Mouse (Mus musculus): ENCODE data around the gene T2.
A peak's percentile ranks its signal among the peaks of the same experiment; 100 is the strongest.
"Not testable (repeated sequence)": the region's sequence is repeated elsewhere in the genome, so short reads cannot be mapped to it uniquely, and the experiment has no call there.

The T2 gene

GRCm38 (mm10) chr17:8367514-8368480, 12.0 kb downstream of the T2 start:
- DNase-seq (ENCODE audit: low spot score) = peak; percentile 64

- DNase-seq (ENCODE audit: low spot score) = peak; percentile 89
These were observed 12.8 kb downstream of the T2 start for GRCm38 (mm10) chr17:8368570-8368969.

GRCm38 (mm10) chr17:8369171-8369570, 13.4 kb downstream of the T2 start:
- DNase-seq (ENCODE audit: low spot score) = peak; percentile 57

- DNase-seq (ENCODE audit: low spot score) = no peak
These were observed 14.9 kb downstream of the T2 start for GRCm38 (mm10) chr17:8370634-8371229.

GRCm38 (mm10) chr17:8371834-8372233, 16.0 kb downstream of the T2 start:
- DNase-seq (ENCODE audit: low spot score) = peak; percentile 85

GRCm38 (mm10) chr17:8372286-8373046, 16.7 kb downstream of the T2 start:
- DNase-seq (ENCODE audit: low spot score) = peak; percentile 90

GRCm38 (mm10) chr17:8377298-8377697, 21.5 kb downstream of the T2 start:
- no peak for DNase-seq (ENCODE audit: low spot score)

GRCm38 (mm10) chr17:8385441-8385840, 29.6 kb downstream of the T2 start:
- no peak for DNase-seq (ENCODE audit: low spot score)

- DNase-seq (ENCODE audit: low spot score) = peak; percentile 70
These were observed 32.7 kb downstream of the T2 start for GRCm38 (mm10) chr17:8388463-8388862.

- DNase-seq (ENCODE audit: low spot score) = no peak
These were observed 33.4 kb downstream of the T2 start for GRCm38 (mm10) chr17:8388990-8389789.

GRCm38 (mm10) chr17:8389790-8390095, 34.0 kb downstream of the T2 start:
- DNase-seq (ENCODE audit: low spot score) = no peak

GRCm38 (mm10) chr17:8390487-8390886, 34.7 kb downstream of the T2 start:
- no peak for DNase-seq (ENCODE audit: low spot score)

- DNase-seq (ENCODE audit: low spot score) = no peak
These were observed 40.6 kb downstream of the T2 start for GRCm38 (mm10) chr17:8396371-8396770.

- no peak for DNase-seq (ENCODE audit: low spot score)
These were observed 42.2 kb downstream of the T2 start for GRCm38 (mm10) chr17:8397946-8398345.

GRCm38 (mm10) chr17:8403932-8404331, 48.1 kb downstream of the T2 start:
- not testable (repeated sequence) for DNase-seq (ENCODE audit: low spot score)

GRCm38 (mm10) chr17:8406285-8406684, 50.5 kb downstream of the T2 start:
- no peak for DNase-seq (ENCODE audit: low spot score)

GRCm38 (mm10) chr17:8408002-8408401, 52.2 kb downstream of the T2 start:
- DNase-seq (ENCODE audit: low spot score) = not testable (repeated sequence)

- no peak for DNase-seq (ENCODE audit: low spot score)
These were observed 53.0 kb downstream of the T2 start for GRCm38 (mm10) chr17:8408589-8409295.

- DNase-seq (ENCODE audit: low spot score) = no peak
These were observed 54.5 kb downstream of the T2 start for GRCm38 (mm10) chr17:8410330-8410729.

GRCm38 (mm10) chr17:8413656-8414055, 57.9 kb downstream of the T2 start:
- DNase-seq (ENCODE audit: low spot score) = no peak

GRCm38 (mm10) chr17:8415533-8415932, 59.7 kb downstream of the T2 start:
- peak; percentile 47 for DNase-seq (ENCODE audit: low spot score)
